Mouse (Mus musculus): ENCODE measurements around the gene Fam160a1. TPM values are rescaled to one million over a fixed set of nuclear protein-coding genes. Genes with fewer than 3 reads are reported as not detected.

The Fam160a1 gene
- polyA plus RNA-seq, 1 experiment from 2014 or later: 7.5 TPM

GRCm38 (mm10) chr3:85664591-85665171, 152.4 kb downstream of the Fam160a1 start:
- H3K9me3 ChIP-seq (replicated peaks; ENCODE audit: control insufficient read depth, low read length): no peaks in the 10 kb centered on the region
- H3K27me3 ChIP-seq (ENCODE audit: control insufficient read depth, insufficient read depth, low read length): no peaks in the 10 kb centered on the region
- no peaks in the 10 kb centered on the region for H3K36me3 ChIP-seq (ENCODE audit: control insufficient read depth, insufficient read depth, low read length)
- no peak overlapping the region for H3K4me2 ChIP-seq (ENCODE audit: low read depth, low read length)
- H3K27ac ChIP-seq (ENCODE audit: low read length): no peak overlapping the region
- H3K4me3 ChIP-seq (replicated peaks; ENCODE audit: low read length): no peak overlapping the region
- H3K4me1 ChIP-seq (ENCODE audit: control insufficient read depth, insufficient read depth, low read length): no peaks in the 10 kb centered on the region
- 81% methylated on average over 10 of the region's 10 CpGs for WGBS
- no peak overlapping the region for H3K9ac ChIP-seq (ENCODE audit: low read length)
- no peak for ATAC-seq (ENCODE audit: insufficient read depth, low FRiP score)

GRCm38 (mm10) chr3:85663826-85664225, 153.3 kb downstream of the Fam160a1 start:
- Histone ChIP-seq H3K4me2 (ENCODE audit: low read depth, low read length) (no peak overlapping the region), H3K4me3 (replicated peaks; ENCODE audit: low read length) (no peak overlapping the region), H3K9ac (ENCODE audit: low read length) (no peak overlapping the region), H3K36me3 (ENCODE audit: control insufficient read depth, insufficient read depth, low read length) (no peaks in the 10 kb centered on the region), H3K9me3 (replicated peaks; ENCODE audit: control insufficient read depth, low read length) (no peaks in the 10 kb centered on the region), H3K27ac (ENCODE audit: low read length) (no peak overlapping the region), H3K4me1 (ENCODE audit: control insufficient read depth, insufficient read depth, low read length) (no peaks in the 10 kb centered on the region), H3K27me3 (ENCODE audit: control insufficient read depth, insufficient read depth, low read length) (no peaks in the 10 kb centered on the region)
- 73% methylated on average over 5 of the region's 5 CpGs for WGBS
- ATAC-seq (ENCODE audit: insufficient read depth, low FRiP score): no peak

- Histone ChIP-seq H3K27ac (ENCODE audit: low read length) (no peak overlapping the region), H3K4me2 (ENCODE audit: low read depth, low read length) (no peak overlapping the region), H3K4me3 (replicated peaks; ENCODE audit: low read length) (no peak overlapping the region), H3K27me3 (ENCODE audit: control insufficient read depth, insufficient read depth, low read length) (no peaks in the 10 kb centered on the region), H3K9me3 (replicated peaks; ENCODE audit: control insufficient read depth, low read length) (no peaks in the 10 kb centered on the region), H3K36me3 (ENCODE audit: control insufficient read depth, insufficient read depth, low read length) (no peaks in the 10 kb centered on the region), H3K9ac (ENCODE audit: low read length) (no peak overlapping the region), H3K4me1 (ENCODE audit: control insufficient read depth, insufficient read depth, low read length) (no peaks in the 10 kb centered on the region)
- ATAC-seq (ENCODE audit: insufficient read depth, low FRiP score): no peak
- 69% methylated on average over 10 of the region's 10 CpGs for WGBS
Measured at GRCm38 (mm10) chr3:85661926-85662813, 154.9 kb downstream of the Fam160a1 start.

- H3K9ac ChIP-seq (ENCODE audit: low read length): no peak overlapping the region
- H3K4me1 ChIP-seq (ENCODE audit: control insufficient read depth, insufficient read depth, low read length): no peaks in the 10 kb centered on the region
- H3K9me3 ChIP-seq (replicated peaks; ENCODE audit: control insufficient read depth, low read length): no peaks in the 10 kb centered on the region
- H3K27me3 ChIP-seq (ENCODE audit: control insufficient read depth, insufficient read depth, low read length): no peaks in the 10 kb centered on the region
- no peak overlapping the region for H3K4me3 ChIP-seq (replicated peaks; ENCODE audit: low read length)
- 85% methylated on average over 7 of the region's 7 CpGs for WGBS
- no peak overlapping the region for H3K27ac ChIP-seq (ENCODE audit: low read length)
- H3K4me2 ChIP-seq (ENCODE audit: low read depth, low read length): no peak overlapping the region
- no peak for ATAC-seq (ENCODE audit: insufficient read depth, low FRiP score)
- no peaks in the 10 kb centered on the region for H3K36me3 ChIP-seq (ENCODE audit: control insufficient read depth, insufficient read depth, low read length)
Measured at GRCm38 (mm10) chr3:85659681-85660080, 157.4 kb downstream of the Fam160a1 start.

GRCm38 (mm10) chr3:85655538-85655937, 161.6 kb downstream of the Fam160a1 start:
- Histone ChIP-seq H3K36me3 (ENCODE audit: control insufficient read depth, insufficient read depth, low read length) (no peaks in the 10 kb centered on the region), H3K9ac (ENCODE audit: low read length) (no peak overlapping the region)

GRCm38 (mm10) chr3:85652727-85653665, 164.1 kb downstream of the Fam160a1 start:
- Histone ChIP-seq H3K9ac (ENCODE audit: low read length) (no peak overlapping the region), H3K27me3 (ENCODE audit: control insufficient read depth, insufficient read depth, low read length) (no peaks in the 10 kb centered on the region), H3K4me1 (ENCODE audit: control insufficient read depth, insufficient read depth, low read length) (no peaks in the 10 kb centered on the region), H3K4me2 (ENCODE audit: low read depth, low read length) (no peak overlapping the region), H3K36me3 (ENCODE audit: control insufficient read depth, insufficient read depth, low read length) (no peaks in the 10 kb centered on the region), H3K27ac (ENCODE audit: low read length) (no peak overlapping the region), H3K9me3 (replicated peaks; ENCODE audit: control insufficient read depth, low read length) (no peaks in the 10 kb centered on the region), H3K4me3 (replicated peaks; ENCODE audit: low read length) (no peak overlapping the region)
- WGBS: 71% methylated on average over 4 of the region's 4 CpGs
- no peak for ATAC-seq (ENCODE audit: insufficient read depth, low FRiP score)

More at GRCm38 (mm10) chr3:85655538-85655937, 161.6 kb downstream of the Fam160a1 start:
- no peak overlapping the region for H3K4me2 ChIP-seq (ENCODE audit: low read depth, low read length)
- no peak for ATAC-seq (ENCODE audit: insufficient read depth, low FRiP score)
- H3K27ac ChIP-seq (ENCODE audit: low read length): no peak overlapping the region
- no peaks in the 10 kb centered on the region for H3K27me3 ChIP-seq (ENCODE audit: control insufficient read depth, insufficient read depth, low read length)
- no peaks in the 10 kb centered on the region for H3K4me1 ChIP-seq (ENCODE audit: control insufficient read depth, insufficient read depth, low read length)
- H3K4me3 ChIP-seq (replicated peaks; ENCODE audit: low read length): no peak overlapping the region
- 94% methylated on average over 3 of the region's 3 CpGs for WGBS
- no peaks in the 10 kb centered on the region for H3K9me3 ChIP-seq (replicated peaks; ENCODE audit: control insufficient read depth, low read length)

GRCm38 (mm10) chr3:85649176-85649575, 167.9 kb downstream of the Fam160a1 start:
- ATAC-seq (ENCODE audit: insufficient read depth, low FRiP score): no peak
- Histone ChIP-seq H3K9me3 (replicated peaks; ENCODE audit: control insufficient read depth, low read length) (no peaks in the 10 kb centered on the region), H3K4me2 (ENCODE audit: low read depth, low read length) (no peak overlapping the region), H3K27ac (ENCODE audit: low read length) (no peak overlapping the region), H3K27me3 (ENCODE audit: control insufficient read depth, insufficient read depth, low read length) (no peaks in the 10 kb centered on the region), H3K4me1 (ENCODE audit: control insufficient read depth, insufficient read depth, low read length) (no peaks in the 10 kb centered on the region), H3K4me3 (replicated peaks; ENCODE audit: low read length) (no peak overlapping the region), H3K36me3 (ENCODE audit: control insufficient read depth, insufficient read depth, low read length) (no peaks in the 10 kb centered on the region), H3K9ac (ENCODE audit: low read length) (no peak overlapping the region)
- WGBS: 95% methylated on average over 4 of the region's 4 CpGs

- WGBS: 56% methylated on average over 7 of the region's 7 CpGs
- H3K9me3 ChIP-seq (replicated peaks; ENCODE audit: control insufficient read depth, low read length): no peaks in the 10 kb centered on the region
- no peak for ATAC-seq (ENCODE audit: insufficient read depth, low FRiP score)
- no peaks in the 10 kb centered on the region for H3K27me3 ChIP-seq (ENCODE audit: control insufficient read depth, insufficient read depth, low read length)
- H3K9ac ChIP-seq (ENCODE audit: low read length): no peak overlapping the region
- H3K27ac ChIP-seq (ENCODE audit: low read length): no peak overlapping the region
- no peaks in the 10 kb centered on the region for H3K4me1 ChIP-seq (ENCODE audit: control insufficient read depth, insufficient read depth, low read length)
- no peak overlapping the region for H3K4me3 ChIP-seq (replicated peaks; ENCODE audit: low read length)
- no peaks in the 10 kb centered on the region for H3K36me3 ChIP-seq (ENCODE audit: control insufficient read depth, insufficient read depth, low read length)
- H3K4me2 ChIP-seq (ENCODE audit: low read depth, low read length): no peak overlapping the region
Measured at GRCm38 (mm10) chr3:85645517-85646004, 171.5 kb downstream of the Fam160a1 start.
